Mouse (Mus musculus): Measurements from ENCODE around the gene Vkorc1. TPM values are rescaled to one million over a fixed set of nuclear protein-coding genes. Genes with fewer than 3 reads are reported as not detected.

The Vkorc1 gene
- polyA plus RNA-seq, 1 experiment from 2014 or later = 125 TPM

DNA sequence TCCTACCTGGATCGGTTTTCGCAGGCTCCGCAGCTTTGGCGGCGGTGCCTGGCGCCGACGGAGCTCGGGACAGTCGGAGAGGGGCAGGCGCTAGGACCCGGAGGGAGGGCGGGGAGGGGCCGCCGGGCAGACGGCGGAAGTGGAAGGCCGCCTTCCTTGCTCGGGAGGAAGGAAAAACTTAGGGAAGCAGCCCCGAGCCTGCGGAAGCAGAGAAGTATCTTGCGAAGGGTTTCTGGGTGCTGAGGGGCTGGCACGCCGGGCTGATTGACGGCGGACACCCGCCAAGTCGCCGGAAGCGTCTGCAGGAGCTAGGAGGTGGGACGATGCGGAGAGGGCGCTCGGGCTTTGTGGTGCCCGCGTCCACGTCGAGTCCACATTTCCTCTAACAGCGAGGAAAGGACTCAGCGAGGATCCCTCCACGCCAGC is 19.4 kb downstream of the Vkorc1 start, which contains the start of gene Zfp646:
Gene Zfp646 (plus strand): TSS at position 181 of the 426 bp plus-strand sequence.
- Histone ChIP-seq H3K4me1 (ENCODE audit: control insufficient read depth, insufficient read depth, low read length) (peaks cover 13% of the 10 kb centered on the region), H3K9ac (ENCODE audit: low read depth, low read length) (peak within 1 kb of the TSS; percentile 97), H3K27me3 (ENCODE audit: control insufficient read depth, insufficient read depth, low read length) (no peaks in the 10 kb centered on the region), H3K9me3 (ENCODE audit: control insufficient read depth, low read length) (no peaks in the 10 kb centered on the region), H3K4me2 (replicated peaks; ENCODE audit: low read depth, low read length) (peak within 1 kb of the TSS; percentile 51), H3K4me3 (ENCODE audit: low read length) (peak within 1 kb of the TSS; percentile 81), H3K27ac (ENCODE audit: low read depth, low read length) (peak within 1 kb of the TSS; percentile 99), H3K36me3 (ENCODE audit: control insufficient read depth, insufficient read depth, low read length) (peaks cover 34% of the 10 kb centered on the region)
- WGBS = under 1% methylated on average over 41 of the region's 41 CpGs
- ATAC-seq (ENCODE audit: low FRiP score, low TSS enrichment) = peak; percentile 87

DNA sequence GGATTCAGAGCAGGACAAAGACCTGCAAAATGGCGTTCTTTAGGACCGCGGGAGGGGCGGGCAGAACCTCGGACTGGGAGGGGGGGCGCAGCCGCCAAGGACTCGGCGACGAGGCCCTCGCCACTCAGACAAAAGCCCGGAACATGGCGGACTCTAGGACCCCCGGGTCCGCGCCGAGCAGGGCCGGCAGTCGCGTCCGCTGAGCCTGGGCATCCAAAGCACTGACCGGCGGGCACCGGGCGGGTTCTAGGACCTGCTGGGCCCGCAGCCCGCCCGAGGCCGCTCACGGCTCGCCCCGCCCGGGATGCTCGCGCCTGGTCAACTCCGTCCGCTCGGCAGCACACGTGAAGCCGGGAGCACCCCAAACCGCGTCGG is 19.8 kb downstream of the Vkorc1 start:
- Histone ChIP-seq H3K36me3 (ENCODE audit: control insufficient read depth, insufficient read depth, low read length) (peaks cover 30% of the 10 kb centered on the region), H3K27ac (ENCODE audit: low read depth, low read length) (peak overlapping the region; percentile 99), H3K27me3 (ENCODE audit: control insufficient read depth, insufficient read depth, low read length) (no peaks in the 10 kb centered on the region), H3K4me1 (ENCODE audit: control insufficient read depth, insufficient read depth, low read length) (peaks cover 13% of the 10 kb centered on the region), H3K9ac (ENCODE audit: low read depth, low read length) (peak overlapping the region; percentile 97), H3K4me3 (ENCODE audit: low read length) (peak overlapping the region; percentile 81), H3K4me2 (replicated peaks; ENCODE audit: low read depth, low read length) (peak overlapping the region; percentile 51), H3K9me3 (ENCODE audit: control insufficient read depth, low read length) (no peaks in the 10 kb centered on the region)
- ATAC-seq (ENCODE audit: low FRiP score, low TSS enrichment) = peak; percentile 94
- WGBS = under 1% methylated on average over 40 of the region's 43 CpGs

DNA sequence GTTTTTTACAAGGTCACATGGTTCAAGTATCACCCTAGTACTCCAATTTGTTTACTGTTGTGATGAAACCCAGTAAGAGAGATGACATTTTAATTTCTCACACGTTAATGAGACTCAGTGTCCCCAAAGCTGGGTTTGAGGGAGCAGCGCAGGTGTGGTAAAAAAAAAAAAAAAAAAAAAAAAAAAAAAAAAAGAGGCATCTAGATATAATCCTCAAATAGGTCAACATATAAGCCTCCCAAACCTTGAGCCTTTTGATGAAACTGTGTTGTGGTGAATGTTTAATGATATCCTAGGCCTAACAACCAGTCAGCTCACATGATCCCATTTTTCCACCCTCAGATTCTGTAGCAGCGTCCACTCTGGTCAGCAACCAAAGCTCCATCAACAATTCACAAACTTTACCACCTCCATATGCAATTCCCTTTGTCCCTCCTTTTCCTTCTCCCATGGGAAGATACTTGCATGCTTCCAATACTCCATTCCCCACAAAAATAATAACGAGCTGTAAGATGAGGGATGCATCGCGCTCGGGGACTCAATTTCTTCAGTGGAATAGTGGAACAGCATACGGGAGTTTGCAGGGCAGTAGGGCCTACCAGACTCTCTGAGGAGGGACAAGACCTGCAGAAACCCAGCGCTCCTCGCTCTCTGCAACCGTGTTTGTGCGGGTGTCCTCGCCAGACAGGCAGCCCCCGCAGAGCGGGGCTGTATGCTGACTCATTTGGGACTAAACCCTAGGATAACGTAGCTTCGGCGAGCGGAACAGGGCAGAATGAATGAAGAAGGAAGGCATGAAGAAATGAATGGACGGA is 20.4 kb downstream of the Vkorc1 start:
- Histone ChIP-seq H3K4me3 (ENCODE audit: low read length) (peak overlapping the region; percentile 81), H3K4me2 (replicated peaks; ENCODE audit: low read depth, low read length) (peak overlapping the region; percentile 51), H3K36me3 (ENCODE audit: control insufficient read depth, insufficient read depth, low read length) (peaks cover 24% of the 10 kb centered on the region), H3K27ac (ENCODE audit: low read depth, low read length) (peak overlapping the region; percentile 99), H3K9ac (ENCODE audit: low read depth, low read length) (peak overlapping the region; percentile 97), H3K9me3 (ENCODE audit: control insufficient read depth, low read length) (no peaks in the 10 kb centered on the region), H3K4me1 (ENCODE audit: control insufficient read depth, insufficient read depth, low read length) (peaks cover 13% of the 10 kb centered on the region), H3K27me3 (ENCODE audit: control insufficient read depth, insufficient read depth, low read length) (no peaks in the 10 kb centered on the region)
- 5% methylated on average over 20 of the region's 20 CpGs for WGBS
- peak; percentile 9 for ATAC-seq (ENCODE audit: low FRiP score, low TSS enrichment)

- no peak overlapping the region for H3K9ac ChIP-seq (ENCODE audit: low read depth, low read length)
- H3K27ac ChIP-seq (ENCODE audit: low read depth, low read length) = no peak overlapping the region
- WGBS = 82% methylated on average over 5 of the region's 5 CpGs
- H3K27me3 ChIP-seq (ENCODE audit: control insufficient read depth, insufficient read depth, low read length) = no peaks in the 10 kb centered on the region
- peaks cover 35% of the 10 kb centered on the region for H3K36me3 ChIP-seq (ENCODE audit: control insufficient read depth, insufficient read depth, low read length)
- no peaks in the 10 kb centered on the region for H3K9me3 ChIP-seq (ENCODE audit: control insufficient read depth, low read length)
- no peak overlapping the region for H3K4me2 ChIP-seq (replicated peaks; ENCODE audit: low read depth, low read length)
- ATAC-seq (ENCODE audit: low FRiP score, low TSS enrichment) = no peak
- no peak overlapping the region for H3K4me3 ChIP-seq (ENCODE audit: low read length)
- peaks cover 8% of the 10 kb centered on the region for H3K4me1 ChIP-seq (ENCODE audit: control insufficient read depth, insufficient read depth, low read length)
These were observed 25.1 kb downstream of the Vkorc1 start for GRCm38 (mm10) chr7:127870136-127870821.

DNA sequence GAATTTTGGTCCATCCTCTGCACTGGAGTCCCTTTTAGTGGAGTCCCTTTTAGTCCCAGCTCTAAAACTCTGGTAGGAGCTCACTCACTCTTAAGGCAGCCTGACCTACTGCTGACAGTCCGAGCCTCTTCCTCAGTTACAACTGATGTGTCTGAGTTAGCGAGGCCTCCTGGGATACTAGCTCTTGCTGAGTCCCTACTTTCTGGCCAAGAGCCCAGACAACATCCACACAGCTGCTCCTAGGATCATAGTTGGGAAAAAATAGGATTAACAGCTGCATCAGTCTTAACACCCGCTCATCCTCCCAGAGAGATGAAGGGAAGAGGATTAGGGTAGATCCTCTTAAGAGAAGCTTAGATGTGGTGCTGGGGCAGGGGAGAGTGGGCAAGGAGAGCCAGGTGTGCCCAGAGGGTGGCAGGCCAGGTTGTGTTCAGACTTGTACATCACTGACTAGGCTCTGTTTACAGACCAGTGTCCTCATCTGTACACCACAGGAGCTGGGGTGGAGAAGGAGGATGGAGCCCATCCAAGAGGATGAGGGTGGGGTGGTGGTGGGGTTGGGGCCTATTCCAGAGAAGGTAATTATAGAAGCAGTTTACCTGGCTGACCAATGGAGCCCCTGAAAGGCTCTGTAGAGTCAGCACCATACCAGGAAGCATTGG is 26.1 kb downstream of the Vkorc1 start:
- H3K27me3 ChIP-seq (ENCODE audit: control insufficient read depth, insufficient read depth, low read length) = no peaks in the 10 kb centered on the region
- no peaks in the 10 kb centered on the region for H3K9me3 ChIP-seq (ENCODE audit: control insufficient read depth, low read length)
- WGBS = 76% methylated on average over 3 of the region's 3 CpGs
- no peak overlapping the region for H3K4me3 ChIP-seq (ENCODE audit: low read length)
- no peak for ATAC-seq (ENCODE audit: low FRiP score, low TSS enrichment)
- peaks cover 4% of the 10 kb centered on the region; the same call in 1 of the 2 replicates for H3K4me1 ChIP-seq (ENCODE audit: control insufficient read depth, insufficient read depth, low read length)
- H3K27ac ChIP-seq (ENCODE audit: low read depth, low read length) = no peak overlapping the region
- peaks cover 42% of the 10 kb centered on the region for H3K36me3 ChIP-seq (ENCODE audit: control insufficient read depth, insufficient read depth, low read length)
- H3K9ac ChIP-seq (ENCODE audit: low read depth, low read length) = no peak overlapping the region
- no peak overlapping the region for H3K4me2 ChIP-seq (replicated peaks; ENCODE audit: low read depth, low read length)

DNA sequence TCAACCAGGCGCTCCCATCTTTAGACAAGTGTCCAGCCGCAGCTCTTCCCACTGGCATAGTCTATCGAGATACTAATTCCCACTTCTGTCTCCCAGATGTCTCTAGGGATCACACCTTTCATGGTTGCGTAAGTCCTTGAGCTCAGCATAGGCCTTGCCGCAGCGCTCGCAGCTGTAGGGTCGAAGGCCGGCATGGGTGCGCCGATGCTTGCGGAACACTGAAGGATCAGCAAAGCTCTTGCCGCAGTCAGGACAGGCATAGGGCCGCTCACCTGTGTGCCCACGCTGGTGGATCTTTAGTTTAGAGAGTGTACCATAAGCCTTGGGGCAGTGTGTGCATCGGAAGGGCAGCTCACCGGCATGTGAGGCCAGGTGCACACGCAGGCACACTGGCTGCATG is 27.8 kb downstream of the Vkorc1 start:
- Histone ChIP-seq H3K36me3 (ENCODE audit: control insufficient read depth, insufficient read depth, low read length) (peaks cover 42% of the 10 kb centered on the region), H3K4me1 (ENCODE audit: control insufficient read depth, insufficient read depth, low read length) (no peaks in the 10 kb centered on the region), H3K4me3 (ENCODE audit: low read length) (no peak overlapping the region), H3K27ac (ENCODE audit: low read depth, low read length) (no peak overlapping the region), H3K4me2 (replicated peaks; ENCODE audit: low read depth, low read length) (no peak overlapping the region), H3K9ac (ENCODE audit: low read depth, low read length) (no peak overlapping the region), H3K9me3 (ENCODE audit: control insufficient read depth, low read length) (no peaks in the 10 kb centered on the region), H3K27me3 (ENCODE audit: control insufficient read depth, insufficient read depth, low read length) (no peaks in the 10 kb centered on the region)
- ATAC-seq (ENCODE audit: low FRiP score, low TSS enrichment) = no peak
- WGBS = 96% methylated on average over 18 of the region's 18 CpGs

DNA sequence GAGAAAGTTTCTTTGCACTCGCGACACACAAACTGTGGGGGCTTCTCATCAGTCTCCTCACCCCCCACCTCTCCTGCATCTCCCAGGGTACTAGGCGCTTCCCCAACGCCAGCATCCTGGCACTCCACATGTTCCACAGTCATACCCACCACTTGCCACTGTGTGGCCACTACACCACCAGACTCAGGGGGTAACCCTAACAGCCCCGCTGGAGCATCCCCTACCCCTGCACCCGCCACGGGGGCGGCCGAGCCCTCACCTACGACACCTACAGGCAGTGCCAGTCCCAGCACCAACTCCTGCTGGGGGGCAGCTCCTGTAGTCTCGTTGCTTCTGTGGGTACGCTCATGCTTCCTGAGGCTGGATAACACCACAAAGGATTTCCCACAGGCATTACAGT is 29.0 kb downstream of the Vkorc1 start:
- Histone ChIP-seq H3K9ac (ENCODE audit: low read depth, low read length) (no peak overlapping the region), H3K9me3 (ENCODE audit: control insufficient read depth, low read length) (no peaks in the 10 kb centered on the region), H3K4me1 (ENCODE audit: control insufficient read depth, insufficient read depth, low read length) (no peaks in the 10 kb centered on the region), H3K27me3 (ENCODE audit: control insufficient read depth, insufficient read depth, low read length) (no peaks in the 10 kb centered on the region), H3K4me3 (ENCODE audit: low read length) (no peak overlapping the region), H3K4me2 (replicated peaks; ENCODE audit: low read depth, low read length) (no peak overlapping the region), H3K27ac (ENCODE audit: low read depth, low read length) (no peak overlapping the region), H3K36me3 (ENCODE audit: control insufficient read depth, insufficient read depth, low read length) (peaks cover 39% of the 10 kb centered on the region)
- ATAC-seq (ENCODE audit: low FRiP score, low TSS enrichment) = peak; percentile 32; the same call in 1 of the 2 replicates
- 94% methylated on average over 12 of the region's 12 CpGs for WGBS

DNA sequence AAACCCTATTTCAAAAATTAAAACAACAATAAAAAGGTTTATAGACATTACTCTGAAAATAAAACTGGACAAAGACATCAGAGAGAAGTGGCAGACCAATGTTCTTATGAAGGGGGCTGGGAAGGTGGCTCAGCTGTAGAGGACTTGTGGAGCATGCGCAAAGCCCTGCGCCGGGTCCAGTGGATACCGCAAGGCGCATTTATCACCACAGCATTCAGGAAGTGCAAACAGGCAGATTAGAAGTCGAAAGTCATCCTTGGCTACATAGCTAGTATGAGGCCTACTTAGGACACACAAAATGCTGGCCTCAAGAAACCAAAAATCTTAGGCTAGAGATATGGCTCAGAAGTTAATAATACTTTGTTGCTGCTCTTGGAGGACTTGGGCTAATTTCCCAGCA is 37.2 kb downstream of the Vkorc1 start:
- H3K36me3 ChIP-seq (ENCODE audit: control insufficient read depth, insufficient read depth, low read length) = no peaks in the 10 kb centered on the region
- no peaks in the 10 kb centered on the region for H3K27me3 ChIP-seq (ENCODE audit: control insufficient read depth, insufficient read depth, low read length)
- no peak for ATAC-seq (ENCODE audit: low FRiP score, low TSS enrichment)
- H3K27ac ChIP-seq (ENCODE audit: low read depth, low read length) = no peak overlapping the region
- H3K4me1 ChIP-seq (ENCODE audit: control insufficient read depth, insufficient read depth, low read length) = no peaks in the 10 kb centered on the region
- H3K9ac ChIP-seq (ENCODE audit: low read depth, low read length) = no peak overlapping the region
- no peak overlapping the region for H3K4me3 ChIP-seq (ENCODE audit: low read length)
- no peak overlapping the region for H3K4me2 ChIP-seq (replicated peaks; ENCODE audit: low read depth, low read length)
- WGBS = 90% methylated on average over 6 of the region's 6 CpGs
- no peaks in the 10 kb centered on the region for H3K9me3 ChIP-seq (ENCODE audit: control insufficient read depth, low read length)

Data from kidney, embryonic 14.5 days (tissue).